Mouse (Mus musculus) liver, postnatal 0 days (tissue): ENCODE measurements at regions not wholly inside any gene's neighbourhood (a gene's known extent, or its start where the extent isn't known, plus 50 kb on each side); places are given as distances from the start of the nearest gene placed in this dataset.

Experiments used
- CTCF ChIP-seq: sonication (generic); IDR thresholded peaks from 2 replicates; pipeline ENCODE4 v1.5.1; 2016; ENCODE audit warnings: antibody characterized with exemption, low read depth
- EP300 ChIP-seq: IDR thresholded peaks from 2 replicates; pipeline ENCODE4 v1.6.1; 2016; ENCODE audit warnings: antibody characterized with exemption, low read depth, mild to moderate bottlenecking

GRCm38 (mm10) chr19:26986672-26987071 is 101.0 kb downstream of the Gm815 start:
- TF ChIP-seq CTCF (no peak), EP300 (no peak)
